Mouse (Mus musculus) forebrain, embryonic 11.5 days (tissue): ENCODE measurements around the gene Grin2c. TPM values are rescaled to one million over a fixed set of nuclear protein-coding genes. Genes with fewer than 3 reads are reported as not detected.

ENCODE experiments used
- ATAC-seq: fragments of 200-750 bp; cut with Nextera tagmentation; replicated peaks from 2 replicates; pipeline ENCODE4 v1.8.0; 2017; ENCODE audit warnings: moderate TSS enrichment; ENCODE audit not compliant: low FRiP score
- DNase-seq: peaks from one replicate; pipeline ENCODE4 v3.0.0-alpha.2; 2017; ENCODE audit warnings: low spot score
- H3K27ac ChIP-seq: fragments of 300-500 bp; sonication (generic); 2 replicates; pipeline ENCODE4 v1.5.1; 2014; ENCODE audit warnings: low read depth, low read length
- H3K27me3 ChIP-seq: fragments of 300-500 bp; sonication (generic); 2 replicates; pipeline ENCODE4 v1.6.1; 2014; ENCODE audit warnings: mild to moderate bottlenecking, low read length, mixed read lengths; ENCODE audit not compliant: control insufficient read depth, insufficient read depth
- H3K36me3 ChIP-seq: fragments of 300-500 bp; sonication (generic); 2 replicates; pipeline ENCODE4 v1.6.1; 2014; ENCODE audit warnings: mild to moderate bottlenecking, low read length, moderate library complexity, mixed read lengths; ENCODE audit not compliant: control insufficient read depth, insufficient read depth
- H3K4me1 ChIP-seq: fragments of 300-500 bp; sonication (generic); replicated peaks from 2 replicates; pipeline ENCODE4 v1.6.1; 2014; ENCODE audit warnings: low read length, mixed read lengths; ENCODE audit not compliant: control insufficient read depth, insufficient read depth
- H3K4me2 ChIP-seq: fragments of 300-500 bp; sonication (generic); 2 replicates; pipeline ENCODE4 v1.6.1; 2014; ENCODE audit warnings: low read depth, mild to moderate bottlenecking, low read length, moderate library complexity, mixed read lengths; ENCODE audit not compliant: severe bottlenecking
- H3K4me3 ChIP-seq: fragments of 300-500 bp; sonication (generic); 2 replicates; pipeline ENCODE4 v1.5.1; 2014; ENCODE audit warnings: low read depth, low read length
- H3K9ac ChIP-seq: fragments of 300-500 bp; sonication (generic); 2 replicates; pipeline ENCODE4 v1.6.1; 2014; ENCODE audit warnings: low read length
- H3K9me3 ChIP-seq: fragments of 300-500 bp; sonication (generic); 2 replicates; pipeline ENCODE4 v1.6.1; 2016; ENCODE audit warnings: low read length, mixed read lengths; ENCODE audit not compliant: control insufficient read depth
- WGBS: fragments of 180-500 bp; shearing (Covaris S2); extraction: QIAGEN DNeasy Blood & Tissue Kit; methylation state at CpG from one replicate; pipeline ENCODE4 v1.1.7; 2014; 5-methylcytosine and 5-hydroxymethylcytosine counted together
- polyA plus RNA-seq: library from polyadenylated mRNA; unstranded; fragments of >200 nt; fragmentation: Nextera tagmentation; extraction: Ambion mirVana; gene quantifications from 2 replicates; pipeline ENCODE4 v1.2.1, GENCODE M21; 2014

The Grin2c gene
- polyA plus RNA-seq, 1 experiment from 2014 or later: not detected

GRCm38 (mm10) chr11:115234320-115235044 is 32.6 kb downstream of the Grin2c start:
- 84% methylated on average over 15 of the region's 15 CpGs for WGBS
- Histone ChIP-seq H3K4me2 (no peak overlapping the region), H3K36me3 (no peaks in the 10 kb centered on the region), H3K4me3 (no peak overlapping the region), H3K4me1 (peaks cover 10% of the 10 kb centered on the region; the same call in 1 of the 2 replicates), H3K9ac (no peak overlapping the region), H3K9me3 (no peaks in the 10 kb centered on the region), H3K27ac (no peak overlapping the region), H3K27me3 (no peaks in the 10 kb centered on the region)
- DNase-seq (no peak), ATAC-seq (no peak)

- H3K4me3 ChIP-seq: no peak overlapping the region
- no peaks in the 10 kb centered on the region for H3K27me3 ChIP-seq
- 55% methylated on average over 20 of the region's 20 CpGs for WGBS
- DNase-seq (no peak), ATAC-seq (no peak)
- no peaks in the 10 kb centered on the region for H3K36me3 ChIP-seq
- H3K9ac ChIP-seq: no peak overlapping the region
- H3K9me3 ChIP-seq: no peaks in the 10 kb centered on the region
- H3K4me1 ChIP-seq: peaks cover 10% of the 10 kb centered on the region; the same call in 1 of the 2 replicates
- no peak overlapping the region for H3K4me2 ChIP-seq
- H3K27ac ChIP-seq: no peak overlapping the region; the same call in 1 of the 2 replicates
Observed at GRCm38 (mm10) chr11:115233526-115234290, 33.3 kb downstream of the Grin2c start.

GRCm38 (mm10) chr11:115232889-115233288 is 34.2 kb downstream of the Grin2c start:
- Histone ChIP-seq H3K4me3 (no peak overlapping the region), H3K9me3 (no peaks in the 10 kb centered on the region), H3K27me3 (no peaks in the 10 kb centered on the region), H3K4me1 (peaks cover 12% of the 10 kb centered on the region; the same call in 1 of the 2 replicates), H3K9ac (no peak overlapping the region), H3K4me2 (no peak overlapping the region), H3K27ac (no peak overlapping the region), H3K36me3 (no peaks in the 10 kb centered on the region)
- no peak for DNase-seq
- ATAC-seq: no peak
- WGBS: 74% methylated on average over 5 of the region's 5 CpGs

- peaks cover 18% of the 10 kb centered on the region for H3K4me1 ChIP-seq
- 47% methylated on average over 9 of the region's 9 CpGs for WGBS
Observed at GRCm38 (mm10) chr11:115231924-115232323, 35.1 kb downstream of the Grin2c start.

GRCm38 (mm10) chr11:115231168-115231915 is 35.7 kb downstream of the Grin2c start:
- no peaks in the 10 kb centered on the region; the same call in 1 of the 2 replicates for H3K27me3 ChIP-seq
- no peak overlapping the region for H3K4me2 ChIP-seq
- WGBS: 62% methylated on average over 14 of the region's 14 CpGs
- H3K9me3 ChIP-seq: no peaks in the 10 kb centered on the region
- DNase-seq: no peak
- H3K4me3 ChIP-seq: no peak overlapping the region
- no peak overlapping the region for H3K9ac ChIP-seq
- peaks cover 24% of the 10 kb centered on the region for H3K4me1 ChIP-seq
- H3K36me3 ChIP-seq: no peaks in the 10 kb centered on the region
- no peak for ATAC-seq
- H3K27ac ChIP-seq: no peak overlapping the region

More at GRCm38 (mm10) chr11:115231924-115232323, 35.1 kb downstream of the Grin2c start:
- no peak overlapping the region for H3K4me3 ChIP-seq
- H3K36me3 ChIP-seq: no peaks in the 10 kb centered on the region
- DNase-seq: no peak
- no peaks in the 10 kb centered on the region for H3K9me3 ChIP-seq
- H3K4me2 ChIP-seq: no peak overlapping the region
- no peaks in the 10 kb centered on the region for H3K27me3 ChIP-seq
- no peak overlapping the region for H3K27ac ChIP-seq
- no peak for ATAC-seq
- H3K9ac ChIP-seq: no peak overlapping the region

- DNase-seq: no peak
- Histone ChIP-seq H3K4me3 (no peak overlapping the region), H3K4me2 (no peak overlapping the region), H3K4me1 (peaks cover 24% of the 10 kb centered on the region), H3K9me3 (no peaks in the 10 kb centered on the region), H3K9ac (no peak overlapping the region), H3K36me3 (no peaks in the 10 kb centered on the region), H3K27ac (no peak overlapping the region), H3K27me3 (no peaks in the 10 kb centered on the region; the same call in 1 of the 2 replicates)
- WGBS: 52% methylated on average over 15 of the region's 15 CpGs
- no peak for ATAC-seq
Observed at GRCm38 (mm10) chr11:115229021-115229930, 37.8 kb downstream of the Grin2c start.

GRCm38 (mm10) chr11:115228430-115228829 is 38.6 kb downstream of the Grin2c start:
- no peak overlapping the region for H3K9ac ChIP-seq
- DNase-seq: no peak
- ATAC-seq: no peak
- H3K27ac ChIP-seq: no peak overlapping the region
- no peaks in the 10 kb centered on the region for H3K36me3 ChIP-seq
- H3K4me3 ChIP-seq: no peak overlapping the region
- no peaks in the 10 kb centered on the region; the same call in 1 of the 2 replicates for H3K27me3 ChIP-seq
- no peak overlapping the region for H3K4me2 ChIP-seq
- WGBS: 74% methylated on average over 7 of the region's 7 CpGs
- H3K9me3 ChIP-seq: no peaks in the 10 kb centered on the region
- peaks cover 22% of the 10 kb centered on the region for H3K4me1 ChIP-seq
